Mouse (Mus musculus) stomach, postnatal 0 days (tissue): ENCODE measurements at regions not wholly inside any gene's neighbourhood (a gene's known extent, or its start where the extent isn't known, plus 50 kb on each side); places are given as distances from the start of the nearest gene placed in this dataset.

Source experiments
- ATAC-seq: fragments of 200-750 bp; cut with Nextera tagmentation; 2 replicates; pipeline ENCODE4 v1.8.0; 2017; ENCODE audit not compliant: low FRiP score, low TSS enrichment
- DNase-seq: peaks from one replicate; pipeline ENCODE4 v3.0.0-alpha.2; 2016; ENCODE audit warnings: low spot score
- H3K27ac ChIP-seq: fragments of 300-500 bp; sonication (generic); replicated peaks from 2 replicates; pipeline ENCODE4 v1.5.1; 2014; ENCODE audit warnings: mild to moderate bottlenecking, control low read depth
- H3K27me3 ChIP-seq: fragments of 300-500 bp; sonication (generic); 2 replicates; pipeline ENCODE4 v1.6.1; 2014; ENCODE audit warnings: low read length; ENCODE audit not compliant: control insufficient read depth, insufficient read depth
- H3K36me3 ChIP-seq: fragments of 300-500 bp; sonication (generic); 2 replicates; pipeline ENCODE4 v1.6.1; 2014; ENCODE audit warnings: low read length, mixed read lengths; ENCODE audit not compliant: control insufficient read depth, insufficient read depth
- H3K4me1 ChIP-seq: fragments of 300-500 bp; sonication (generic); replicated peaks from 2 replicates; pipeline ENCODE4 v1.6.1; 2014; ENCODE audit warnings: antibody characterized with exemption; ENCODE audit not compliant: control insufficient read depth, insufficient read depth
- H3K4me2 ChIP-seq: fragments of 300-500 bp; sonication (generic); replicated peaks from 2 replicates; pipeline ENCODE4 v1.6.1; 2014; ENCODE audit warnings: low read depth, mild to moderate bottlenecking, control low read depth, moderate library complexity
- H3K4me3 ChIP-seq: fragments of 300-500 bp; sonication (generic); 2 replicates; pipeline ENCODE4 v1.5.1; 2014; ENCODE audit warnings: low read depth, low read length, control low read depth
- H3K9ac ChIP-seq: fragments of 300-500 bp; sonication (generic); 2 replicates; pipeline ENCODE4 v1.6.1; 2014; ENCODE audit warnings: mild to moderate bottlenecking, low read length, control low read depth, mixed read lengths
- H3K9me3 ChIP-seq: fragments of 300-500 bp; sonication (generic); 2 replicates; pipeline ENCODE4 v1.6.1; 2016; ENCODE audit warnings: low read length; ENCODE audit not compliant: control insufficient read depth
- CTCF ChIP-seq: IDR thresholded peaks from 2 replicates; pipeline ENCODE4 v1.5.1; 2016; ENCODE audit warnings: antibody characterized with exemption, low read depth, mild to moderate bottlenecking, moderate library complexity
- EP300 ChIP-seq: optimal IDR thresholded peaks from 2 replicates; pipeline ENCODE3; 2016; ENCODE audit warnings: antibody characterized with exemption
- WGBS: fragments of 180-500 bp; shearing (Covaris S2); extraction: QIAGEN DNeasy Blood & Tissue Kit; methylation state at CpG from one replicate; pipeline ENCODE4 v1.1.7; 2014; 5-methylcytosine and 5-hydroxymethylcytosine counted together

DNA sequence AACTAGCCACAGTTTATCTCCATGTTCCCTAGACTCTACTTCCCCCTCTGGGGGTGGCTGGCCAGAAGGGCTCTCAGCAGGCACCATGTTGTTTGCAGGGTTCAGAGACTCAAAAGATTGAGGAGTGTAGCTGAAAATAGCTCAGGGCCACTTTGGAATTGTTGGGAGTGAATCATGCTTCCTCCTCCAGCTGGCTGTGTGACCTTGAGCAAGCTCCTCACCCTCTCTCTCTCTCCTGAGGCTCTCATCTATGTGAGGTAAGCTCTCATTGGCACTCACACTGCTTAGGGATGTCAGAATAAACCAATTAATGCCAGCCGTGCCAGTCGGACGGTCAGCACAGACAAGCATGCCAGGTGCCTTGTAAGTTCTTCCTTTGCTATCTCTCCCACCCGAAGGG, 228.0 kb downstream of the Sipa1l2 start:
- H3K27ac ChIP-seq, result no peak overlapping the region
- H3K4me1 ChIP-seq, result no peaks in the 10 kb centered on the region
- no peak for DNase-seq
- no peak overlapping the region for H3K9ac ChIP-seq
- ATAC-seq, result no peak
- TF ChIP-seq EP300 (no peak), CTCF (no peak)
- H3K4me3 ChIP-seq, result no peak overlapping the region
- no peaks in the 10 kb centered on the region for H3K36me3 ChIP-seq
- whole genome bisulfite sequencing, result 87% methylated on average over 4 of the region's 4 CpGs
- no peaks in the 10 kb centered on the region for H3K27me3 ChIP-seq
- no peaks in the 10 kb centered on the region for H3K9me3 ChIP-seq
- no peak overlapping the region for H3K4me2 ChIP-seq

DNA sequence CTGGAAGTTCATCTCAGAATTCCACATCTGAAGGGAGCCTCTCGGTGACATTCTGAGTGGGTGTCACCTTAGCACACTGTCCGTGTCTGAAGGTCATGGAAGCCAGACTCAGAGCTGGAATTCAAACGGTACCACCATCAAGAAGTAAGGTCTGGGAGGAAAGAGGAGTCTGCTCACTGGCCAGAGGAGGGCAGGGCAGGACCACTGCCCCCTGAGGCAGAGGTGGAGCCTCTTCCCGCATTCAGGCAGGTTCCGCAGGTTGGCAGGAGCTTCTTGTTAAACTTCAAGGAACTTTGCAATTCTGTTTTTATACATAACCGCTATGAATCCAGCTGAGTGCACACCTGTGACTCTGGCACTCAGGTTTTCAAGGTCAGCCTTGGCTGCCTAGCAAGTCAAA, 231.4 kb downstream of the Sipa1l2 start:
- no peak overlapping the region for H3K4me2 ChIP-seq
- H3K27ac ChIP-seq, result no peak overlapping the region
- H3K9me3 ChIP-seq, result no peaks in the 10 kb centered on the region
- 38% methylated on average over 6 of the region's 6 CpGs for WGBS
- H3K4me3 ChIP-seq, result no peak overlapping the region
- no peak overlapping the region for H3K9ac ChIP-seq
- H3K27me3 ChIP-seq, result no peaks in the 10 kb centered on the region
- TF ChIP-seq CTCF (peak; percentile 78), EP300 (no peak)
- DNase-seq, result peak; percentile 56
- ATAC-seq, result no peak
- no peaks in the 10 kb centered on the region for H3K36me3 ChIP-seq
- H3K4me1 ChIP-seq, result no peaks in the 10 kb centered on the region

DNA sequence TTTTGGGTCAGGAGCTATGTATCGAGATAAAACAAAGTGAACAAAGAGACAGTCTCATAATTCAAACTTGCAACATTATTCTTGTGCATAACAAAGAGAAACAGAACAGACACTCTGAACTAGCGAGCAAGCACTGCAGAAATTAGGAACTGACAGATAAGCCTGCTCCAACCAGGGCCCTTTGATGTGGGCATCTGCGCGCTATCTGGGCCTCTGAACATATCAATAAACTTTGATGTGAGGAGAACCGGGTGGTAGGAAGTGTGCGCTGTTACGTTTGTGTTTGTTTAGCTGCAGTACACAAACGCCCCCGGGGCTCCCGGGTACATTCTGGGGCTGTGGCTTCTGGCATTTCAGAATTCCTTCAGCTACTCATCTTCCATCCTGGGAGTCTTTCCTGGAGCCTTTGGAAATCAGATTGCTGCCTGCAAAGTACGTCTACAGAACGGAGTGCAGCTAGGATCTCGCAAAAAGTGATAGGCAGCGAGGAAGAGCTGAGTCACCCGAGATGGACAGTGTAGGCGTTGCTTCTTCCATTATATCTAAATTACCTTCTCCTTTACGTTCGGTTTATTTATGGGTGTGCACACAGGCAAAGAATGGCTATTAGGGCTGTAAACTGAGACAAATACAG, 232.0 kb downstream of the Sipa1l2 start:
- DNase-seq, result no peak
- H3K27me3 ChIP-seq, result no peaks in the 10 kb centered on the region
- no peak overlapping the region for H3K9ac ChIP-seq
- H3K4me1 ChIP-seq, result no peaks in the 10 kb centered on the region
- WGBS, result 26% methylated on average over 18 of the region's 18 CpGs
- H3K27ac ChIP-seq, result no peak overlapping the region
- no peaks in the 10 kb centered on the region for H3K9me3 ChIP-seq
- H3K4me3 ChIP-seq, result no peak overlapping the region
- no peak for ATAC-seq
- TF ChIP-seq EP300, result no peak
- H3K36me3 ChIP-seq, result no peaks in the 10 kb centered on the region
- H3K4me2 ChIP-seq, result no peak overlapping the region

DNA sequence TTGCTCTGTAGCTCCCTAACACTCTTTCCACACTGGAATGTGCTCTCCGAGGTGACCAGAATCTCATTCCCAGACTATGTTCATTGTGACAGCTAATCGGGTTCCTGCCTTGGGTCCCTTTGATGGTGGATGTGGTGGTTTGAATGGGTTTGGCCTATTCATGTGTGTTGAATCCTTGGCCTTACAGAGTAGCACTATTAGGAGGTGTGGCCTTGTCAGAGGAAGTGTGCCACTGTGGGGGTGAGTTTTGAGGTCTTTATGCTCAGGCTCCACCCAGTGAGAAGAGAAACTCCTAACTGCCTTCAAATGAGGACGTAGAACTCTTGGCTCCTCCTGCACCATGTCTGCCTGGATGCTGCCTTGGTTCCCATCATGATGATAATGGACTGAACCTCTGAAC, 232.8 kb downstream of the Sipa1l2 start:
- no peak overlapping the region for H3K4me3 ChIP-seq
- H3K36me3 ChIP-seq, result no peaks in the 10 kb centered on the region
- no peak overlapping the region for H3K27ac ChIP-seq
- 66% methylated on average over 3 of the region's 3 CpGs for WGBS
- H3K4me2 ChIP-seq, result no peak overlapping the region
- no peaks in the 10 kb centered on the region for H3K9me3 ChIP-seq
- H3K4me1 ChIP-seq, result no peaks in the 10 kb centered on the region
- ATAC-seq (no peak), DNase-seq (no peak)
- no peak overlapping the region for H3K9ac ChIP-seq
- H3K27me3 ChIP-seq, result no peaks in the 10 kb centered on the region
- no peak for TF ChIP-seq CTCF
- TF ChIP-seq EP300, result no peak

DNA sequence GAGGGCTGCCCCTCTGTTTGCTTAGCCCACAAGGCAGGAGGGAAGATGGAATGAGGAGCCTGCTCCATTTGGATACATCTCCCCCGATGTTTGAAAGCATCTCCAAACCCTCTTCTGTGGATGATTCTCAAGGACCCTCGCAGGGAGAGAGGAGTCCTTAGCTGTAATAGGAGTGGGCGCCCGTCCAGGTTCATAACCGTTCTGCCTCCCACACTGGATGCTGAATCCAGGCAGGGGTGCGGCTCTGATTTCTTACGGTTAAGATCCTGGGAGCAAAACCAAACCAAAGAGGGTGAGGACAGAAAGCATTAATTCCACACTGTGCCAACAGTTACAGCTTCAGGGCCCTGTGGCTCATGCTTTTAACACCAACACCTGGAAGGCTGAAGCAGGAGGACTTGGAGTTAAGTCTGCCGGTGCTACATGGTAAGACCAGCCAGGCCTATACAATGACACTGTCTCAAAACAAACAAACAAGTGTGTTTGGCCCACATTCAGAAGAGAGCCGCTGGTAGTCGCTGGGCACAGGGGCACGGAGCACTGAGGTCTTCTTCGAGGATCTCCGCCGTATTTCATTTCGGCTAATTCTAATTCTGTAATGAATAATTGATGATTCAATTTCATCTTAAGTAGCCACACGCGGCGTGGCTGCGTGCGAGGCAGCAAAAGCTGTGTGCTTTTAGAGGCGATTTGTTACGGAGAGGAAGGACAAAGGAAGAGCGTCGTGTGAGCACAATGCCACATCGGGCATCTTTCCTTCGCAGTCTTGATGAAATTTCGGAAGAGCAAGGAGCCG, 233.8 kb downstream of the Sipa1l2 start:
- no peak overlapping the region for H3K4me3 ChIP-seq
- no peak overlapping the region for H3K27ac ChIP-seq
- no peak overlapping the region for H3K4me2 ChIP-seq
- H3K9me3 ChIP-seq, result no peaks in the 10 kb centered on the region
- ATAC-seq (no peak), DNase-seq (peak; percentile 23)
- no peak overlapping the region for H3K9ac ChIP-seq
- no peaks in the 10 kb centered on the region for H3K27me3 ChIP-seq
- WGBS, result 75% methylated on average over 28 of the region's 28 CpGs
- no peak for TF ChIP-seq EP300
- TF ChIP-seq CTCF, result no peak
- H3K4me1 ChIP-seq, result no peaks in the 10 kb centered on the region
- H3K36me3 ChIP-seq, result no peaks in the 10 kb centered on the region

DNA sequence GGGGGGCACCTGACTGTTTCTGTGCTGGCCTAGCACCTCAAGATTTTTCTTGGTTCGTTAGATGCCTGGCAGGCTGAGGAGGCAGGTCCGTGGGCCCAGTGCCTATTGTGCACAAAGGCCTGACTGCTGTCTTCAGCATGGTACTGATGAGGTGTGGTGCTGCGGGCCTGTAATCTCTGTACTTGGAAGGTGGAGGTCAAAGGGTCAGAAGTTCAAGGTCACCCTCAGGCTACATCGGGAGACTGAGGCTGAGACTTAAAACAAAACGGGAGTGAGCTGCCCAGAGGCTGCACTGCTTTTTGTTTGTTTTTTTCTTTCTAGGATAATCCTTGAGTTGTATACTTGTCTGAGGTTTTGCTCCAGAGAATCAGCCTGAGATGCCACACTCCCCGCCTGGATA, 234.4 kb downstream of the Sipa1l2 start:
- Histone ChIP-seq H3K36me3 (no peaks in the 10 kb centered on the region), H3K27me3 (no peaks in the 10 kb centered on the region), H3K9ac (no peak overlapping the region), H3K27ac (no peak overlapping the region), H3K4me2 (no peak overlapping the region), H3K4me1 (no peaks in the 10 kb centered on the region), H3K9me3 (no peaks in the 10 kb centered on the region), H3K4me3 (no peak overlapping the region)
- TF ChIP-seq EP300 (no peak), CTCF (no peak)
- 44% methylated on average over 6 of the region's 6 CpGs for WGBS
- no peak for DNase-seq
- ATAC-seq, result no peak
